In the genomic region with DNA sequence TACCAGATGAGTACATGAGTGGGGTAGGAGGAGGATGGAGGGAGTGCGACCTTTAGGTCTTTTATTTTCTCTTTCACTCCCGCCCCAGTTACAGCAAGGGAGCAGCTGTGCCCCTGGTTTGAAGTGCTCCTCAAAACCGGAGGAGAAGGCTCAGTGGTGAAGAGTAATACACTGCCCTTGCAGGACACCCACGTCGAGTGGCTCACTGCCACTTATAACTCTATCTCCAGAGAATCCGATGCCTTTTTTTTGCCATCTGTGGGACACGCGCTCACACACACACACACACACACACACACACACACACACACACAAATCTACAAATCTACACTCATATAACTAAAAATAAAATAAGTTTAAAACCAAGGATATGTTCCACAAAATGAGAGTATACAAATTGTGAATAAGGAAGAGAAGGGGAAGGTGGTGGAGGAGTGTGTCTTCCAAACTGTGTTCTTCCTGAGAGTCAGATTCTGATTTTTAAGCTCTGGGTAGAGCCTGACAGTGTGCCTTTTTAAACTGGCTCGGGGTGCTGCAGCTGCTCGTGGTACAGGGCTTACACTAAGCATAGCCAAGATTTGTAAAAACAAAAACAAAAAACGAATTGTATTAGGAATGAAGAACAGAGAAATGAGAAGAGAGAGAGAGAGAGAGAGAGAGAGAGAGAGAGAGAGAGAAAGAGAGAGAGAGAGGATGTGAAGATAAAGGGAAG, we compare ENCODE assay signal across 8 mouse cellular contexts. TPM values are rescaled to one million over a fixed set of nuclear protein-coding genes. Genes with fewer than 3 reads are reported as not detected.
DNase-seq lines count a peak whose midpoint lies in the region; ATAC-seq and TF ChIP-seq lines count a peak whose summit lies in the region.

No protein-coding gene starts in this region.

- H3K4me2 ChIP-seq in forebrain, embryonic 16.5 days (ENCODE audit: low read length), result peak overlapping the region; percentile 88
- H3K4me2 ChIP-seq in liver, embryonic 16.5 days (ENCODE audit: low read depth, low read length), result peak overlapping the region; percentile 78

- no peak overlapping the region for H3K9ac ChIP-seq in forebrain, embryonic 16.5 days (replicated peaks; ENCODE audit: low read depth, low read length)
- no peak overlapping the region for H3K9ac ChIP-seq in liver, embryonic 16.5 days (ENCODE audit: low read depth, low read length)

- no peaks in the 10 kb centered on the region for H3K27me3 ChIP-seq in forebrain, embryonic 16.5 days (replicated peaks; ENCODE audit: control insufficient read depth, insufficient read depth, low read length)
- no peaks in the 10 kb centered on the region; the same call in 1 of the 2 replicates for H3K27me3 ChIP-seq in liver, embryonic 16.5 days (ENCODE audit: control insufficient read depth, insufficient read depth, low read depth, low read length)
- H3K27me3 ChIP-seq in cerebellum, adult 2 months (ENCODE audit: control insufficient read depth, insufficient read depth, low read length), result no peaks in the 10 kb centered on the region

- H3K36me3 ChIP-seq in forebrain, embryonic 16.5 days (ENCODE audit: control insufficient read depth, insufficient read depth), result peaks cover 2% of the 10 kb centered on the region; the same call in 1 of the 2 replicates
- peaks cover 6% of the 10 kb centered on the region for H3K36me3 ChIP-seq in liver, embryonic 16.5 days (ENCODE audit: control insufficient read depth, insufficient read depth)

- peaks cover 15% of the 10 kb centered on the region for H3K4me1 ChIP-seq in forebrain, embryonic 16.5 days (replicated peaks; ENCODE audit: control insufficient read depth, insufficient read depth, low read length)
- peaks cover 16% of the 10 kb centered on the region for H3K4me1 ChIP-seq in liver, embryonic 16.5 days (ENCODE audit: control insufficient read depth, low read depth, low read length)
- no peaks in the 10 kb centered on the region; the same call in none of the 2 replicates for H3K4me1 ChIP-seq in cerebellum, adult 2 months (ENCODE audit: control insufficient read depth, insufficient read depth, low read length)

- WGBS in forebrain, embryonic 16.5 days, result 83% methylated on average over 11 of the region's 11 CpGs
- 73% methylated on average over 11 of the region's 11 CpGs for WGBS in liver, embryonic 16.5 days (ENCODE audit: insufficient replicate concordance)
- WGBS in cerebellum, adult 2 months, result 44% methylated on average over 11 of the region's 11 CpGs

- no peak overlapping the region for H3K27ac ChIP-seq in forebrain, embryonic 16.5 days (ENCODE audit: low read length)
- H3K27ac ChIP-seq in liver, embryonic 16.5 days (ENCODE audit: low read length), result no peak overlapping the region
- no peak overlapping the region for H3K27ac ChIP-seq in cerebellum, adult 2 months (ENCODE audit: insufficient read depth, low read length)

- no peak for TF ChIP-seq POLR2A in cerebellum, adult 2 months (IDR thresholded peaks at IDR 0.05; ENCODE audit: borderline replicate concordance, insufficient read depth, low read length)

- DNase-seq in frontal cortex, adult 2 months (ENCODE audit: extremely low spot score in 1 of 2, low spot score in 1 of 2), result peak; percentile 27 to 44
- no peak for DNase-seq in frontal cortex, postnatal 25 days (ENCODE audit: low spot score in 2 of 2)
- peak; percentile 76 for DNase-seq in A20 (ENCODE audit: low read depth, low spot score)
- DNase-seq in thymus, postnatal 25 days, result no peak
- DNase-seq in right cerebral cortex, postnatal 10 days (ENCODE audit: low spot score in 2 of 2), result no peak
- DNase-seq in cerebellum, adult 2 months, result no peak

- ATAC-seq in forebrain, embryonic 16.5 days, result no peak
- no peak for ATAC-seq in liver, embryonic 16.5 days (ENCODE audit: low read depth)

- TF ChIP-seq CTCF in cerebellum, adult 2 months (IDR thresholded peaks at IDR 0.05; ENCODE audit: borderline replicate concordance, insufficient read depth, low read depth, low read length), result no peak

- H3K9me3 ChIP-seq in forebrain, embryonic 16.5 days (ENCODE audit: control insufficient read depth, low read length), result no peaks in the 10 kb centered on the region
- no peaks in the 10 kb centered on the region for H3K9me3 ChIP-seq in liver, embryonic 16.5 days (replicated peaks; ENCODE audit: control insufficient read depth, low read length)

- no peak overlapping the region for H3K4me3 ChIP-seq in forebrain, embryonic 16.5 days (replicated peaks; ENCODE audit: low read length)
- peak overlapping the region; percentile 83 for H3K4me3 ChIP-seq in liver, embryonic 16.5 days (ENCODE audit: low read depth, low read length)
- H3K4me3 ChIP-seq in cerebellum, adult 2 months (replicated peaks; ENCODE audit: insufficient read depth, low read depth, low read length), result no peak overlapping the region

RNA-seq across cellular contexts. Expression of a gene that starts 0.9 kb away (rescaled TPM):
- polyA plus RNA-seq in frontal cortex, adult 2 months (2012; rRNA removed), result 58.2 and 64.8 TPM in 2 replicates
- polyA plus RNA-seq in forebrain, embryonic 16.5 days (2015; fragmentation: Nextera tagmentation; extraction: Ambion mirVana), result 104 and 110 TPM in 2 replicates
- 56.7 and 66.6 TPM in 2 replicates for polyA plus RNA-seq in liver, embryonic 16.5 days (2015; fragmentation: Nextera tagmentation; extraction: Ambion mirVana)
- 46.0 and 50.4 TPM in 2 replicates for polyA plus RNA-seq in cerebellum, adult 2 months (2012; rRNA removed)

Comparison
In these comparisons a context has a peak if more than half of its experiments do, and no peak if none do; other contexts are left out.
1. DNase-seq: peak in frontal cortex, adult 2 months (2 of 2) and A20 (single experiment); none in frontal cortex, postnatal 25 days (0 of 2), thymus, postnatal 25 days (single experiment), right cerebral cortex, postnatal 10 days (0 of 2) and cerebellum, adult 2 months (0 of 2).